Mouse (Mus musculus): ENCODE results near the gene Disp3.

DNA sequence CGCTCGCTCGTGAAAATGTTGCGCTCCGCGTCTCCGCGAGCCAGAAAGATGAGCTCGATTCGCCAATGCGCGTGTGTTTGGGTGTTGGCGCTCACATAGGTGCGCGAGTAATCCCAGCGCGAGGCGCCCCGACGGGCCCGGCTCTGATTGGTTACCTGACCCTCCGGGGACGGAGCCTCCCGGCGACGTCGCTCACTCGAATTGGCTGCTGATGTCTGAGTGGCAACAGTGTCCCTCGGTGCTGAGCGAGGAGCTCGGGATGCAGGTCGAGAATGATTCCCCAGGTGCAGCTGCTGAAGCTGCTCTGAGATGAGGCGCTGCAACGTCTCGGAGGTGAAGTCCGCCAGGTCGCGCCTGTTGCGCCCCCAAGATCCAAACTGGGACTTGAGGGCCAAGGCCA is 16.1 kb downstream of the Disp3 start:
- no peak for TF ChIP-seq CTCF (IDR thresholded peaks at IDR 0.05; ENCODE audit: borderline replicate concordance, extremely low read depth, insufficient read depth, insufficient read length)
- TF ChIP-seq POLR2A (IDR thresholded peaks at IDR 0.05; ENCODE audit: borderline replicate concordance, extremely low read depth, insufficient read depth, insufficient read length, poor library complexity, severe bottlenecking): no peak

Data from brain, embryonic 14.5 days (tissue).